Mouse (Mus musculus): ENCODE measurements at regions not wholly inside any gene's neighbourhood (a gene's known extent, or its start where the extent isn't known, plus 50 kb on each side); places are given as distances from the start of the nearest gene placed in this dataset.

DNA sequence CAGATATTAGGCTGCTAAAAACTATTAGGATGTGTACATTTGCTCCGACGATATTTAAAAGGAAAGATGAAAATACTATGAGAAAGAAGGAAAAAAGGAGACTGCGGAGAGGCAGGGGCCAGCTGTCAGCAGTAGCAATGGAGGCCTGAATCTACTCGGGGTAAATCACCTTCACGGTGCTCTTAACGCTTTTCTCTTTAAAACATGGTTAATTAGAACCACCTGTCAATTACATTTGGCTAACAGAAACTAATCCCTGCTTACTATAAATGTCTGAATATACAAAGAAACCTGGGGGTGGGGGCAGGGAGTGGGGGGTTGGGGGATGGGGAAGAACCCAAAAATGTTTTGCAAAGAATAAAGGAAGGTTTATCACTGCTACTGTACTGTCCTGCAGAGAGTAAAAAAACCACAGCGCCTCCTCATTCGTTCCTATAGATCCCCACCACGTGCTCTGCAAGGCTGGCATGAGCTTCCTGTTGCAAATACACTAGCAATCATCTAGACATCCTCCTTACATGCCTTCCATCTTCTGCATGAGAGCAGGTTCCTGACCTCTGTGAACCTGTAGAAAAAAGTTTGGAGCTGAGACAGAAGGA, 172.5 kb downstream of the Trib2 start:
- H3K4me1 ChIP-seq (ENCODE audit: control insufficient read depth in 1 of 2, insufficient read depth in 2 of 2), result peaks cover 0 to 5% of the 10 kb centered on the region in 2 experiments; a peak in 1 of 4 replicates
- no peak overlapping the region for H3K9ac ChIP-seq (ENCODE audit: insufficient read depth, low read depth)
- no peaks in the 10 kb centered on the region for H3K79me2 ChIP-seq (replicated peaks; ENCODE audit: control insufficient read depth, extremely low read depth, insufficient read depth, poor library complexity, severe bottlenecking)
- H3K4me2 ChIP-seq (ENCODE audit: insufficient read depth, low read depth, poor library complexity, severe bottlenecking), result no peak overlapping the region
- H3K36me3 ChIP-seq (replicated peaks in 1 of 2; ENCODE audit: control insufficient read depth in 1 of 2, insufficient read depth in 1 of 2, low read length in 1 of 2), result no peaks in the 10 kb centered on the region
- no peak for DNase-seq (ENCODE audit: extremely low read depth)
- dilution Hi-C loops (cut with MboI; ENCODE audit: extremely low pct_ligation_motif_present, extremely low pct_unique_long_range_greater_than_20kb, low sequenced_read_pairs), result no loop called here
- TF ChIP-seq EP300 (IDR thresholded peaks at IDR 0.05; ENCODE audit: low read length), result no peak
- no peak for TF ChIP-seq CTCF (conservative IDR thresholded peaks at IDR 0.05 in 1 of 2, IDR thresholded peaks at IDR 0.05 in 1 of 2; ENCODE audit: low read depth in 2 of 2, low read length in 2 of 2)
- no peak for TF ChIP-seq SIN3A (IDR thresholded peaks at IDR 0.05; ENCODE audit: low read length)
- in situ Hi-C loops (cut with MboI; ENCODE audit: low pct_ligation_motif_present, low pct_unique_long_range_greater_than_20kb, low sequenced_read_pairs), result no loop called here
- H3K9me3 ChIP-seq (replicated peaks; ENCODE audit: low read length), result no peaks in the 10 kb centered on the region
- no peak overlapping the region for H3K4me3 ChIP-seq (replicated peaks in 1 of 3; ENCODE audit: low read depth in 2 of 3, low read length in 2 of 3, poor library complexity in 1 of 3)
- no peak overlapping the region for H3K27ac ChIP-seq (ENCODE audit: insufficient read depth, low read depth)
- no peaks in the 10 kb centered on the region for H3K27me3 ChIP-seq (replicated peaks)

DNA sequence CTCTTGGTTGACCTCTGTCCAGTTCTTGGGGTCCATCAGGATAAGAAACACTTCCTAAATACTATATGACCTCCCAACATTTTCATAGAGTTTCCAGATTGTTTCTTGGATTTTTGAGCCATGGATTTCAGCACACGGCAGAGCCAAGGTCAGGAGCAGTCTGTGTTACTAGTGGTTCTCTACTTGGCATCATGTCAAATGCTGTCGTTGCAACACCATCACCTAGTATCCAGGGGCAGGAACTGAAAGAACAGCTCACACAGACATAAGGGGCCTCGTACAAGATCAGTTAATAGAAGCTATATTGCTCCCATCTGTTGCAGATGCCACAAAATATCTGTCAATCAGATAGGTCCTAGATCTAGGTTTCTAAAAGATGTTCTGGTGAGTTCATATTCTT, 173.1 kb downstream of the Trib2 start:
- peaks cover 0 to 6% of the 10 kb centered on the region in 2 experiments; a peak in 1 of 4 replicates for H3K4me1 ChIP-seq (ENCODE audit: control insufficient read depth in 1 of 2, insufficient read depth in 2 of 2)
- no peaks in the 10 kb centered on the region for H3K9me3 ChIP-seq (replicated peaks; ENCODE audit: low read length)
- H3K4me3 ChIP-seq (replicated peaks in 1 of 3; ENCODE audit: low read depth in 2 of 3, low read length in 2 of 3, poor library complexity in 1 of 3), result no peak overlapping the region
- no peaks in the 10 kb centered on the region for H3K27me3 ChIP-seq (replicated peaks)
- no peak overlapping the region for H3K9ac ChIP-seq (ENCODE audit: insufficient read depth, low read depth)
- no peak overlapping the region for H3K4me2 ChIP-seq (ENCODE audit: insufficient read depth, low read depth, poor library complexity, severe bottlenecking)
- in situ Hi-C loops (cut with MboI; ENCODE audit: low pct_ligation_motif_present, low pct_unique_long_range_greater_than_20kb, low sequenced_read_pairs) (no loop called here), dilution Hi-C loops (cut with MboI; ENCODE audit: extremely low pct_ligation_motif_present, extremely low pct_unique_long_range_greater_than_20kb, low sequenced_read_pairs) (no loop called here)
- DNase-seq (ENCODE audit: extremely low read depth), result no peak
- TF ChIP-seq EP300 (IDR thresholded peaks at IDR 0.05; ENCODE audit: low read length) (no peak), RAD21 (IDR thresholded peaks at IDR 0.05; ENCODE audit: low read depth, low read length) (no peak), CHD2 (IDR thresholded peaks at IDR 0.05; ENCODE audit: low read length) (no peak), POLR2AphosphoS2 (IDR thresholded peaks at IDR 0.05; ENCODE audit: low read depth, low read length) (no peak)
- H3K79me2 ChIP-seq (replicated peaks; ENCODE audit: control insufficient read depth, extremely low read depth, insufficient read depth, poor library complexity, severe bottlenecking), result no peaks in the 10 kb centered on the region
- no peaks in the 10 kb centered on the region for H3K36me3 ChIP-seq (replicated peaks in 1 of 2; ENCODE audit: control insufficient read depth in 1 of 2, insufficient read depth in 1 of 2, low read length in 1 of 2)
- no peak overlapping the region for H3K27ac ChIP-seq (ENCODE audit: insufficient read depth, low read depth)

DNA sequence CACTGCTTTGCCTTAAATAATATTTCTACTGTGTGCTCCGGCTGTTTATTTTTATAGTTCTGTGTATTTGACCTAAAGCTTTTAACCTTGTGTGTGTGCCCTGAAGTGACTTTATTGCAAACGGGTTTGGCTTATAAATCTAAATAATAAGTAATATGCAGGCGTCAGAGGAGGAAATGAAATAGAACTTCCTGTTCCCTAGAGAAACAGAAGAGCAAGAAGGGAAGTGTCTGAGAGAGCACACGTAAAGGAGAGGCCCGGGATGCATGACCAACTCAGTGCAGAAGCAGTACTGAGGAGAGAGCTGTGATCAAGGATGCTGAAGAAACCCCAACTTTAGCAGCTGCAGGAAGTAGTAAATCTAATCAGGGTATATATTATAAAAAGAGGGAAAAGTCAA, 176.4 kb downstream of the Trib2 start:
- no peak for TF ChIP-seq E2F4 (IDR thresholded peaks at IDR 0.05; ENCODE audit: insufficient replicate concordance, low read depth, low read length)
- TF ChIP-seq JUND (conservative IDR thresholded peaks at IDR 0.05; ENCODE audit: low read depth, low read length), result no peak
- no peak for TF ChIP-seq ZMIZ1 (IDR thresholded peaks at IDR 0.05; ENCODE audit: low read depth, low read length)
- no peak for TF ChIP-seq GABPA (IDR thresholded peaks at IDR 0.05; ENCODE audit: insufficient replicate concordance, low read depth, low read length)
- TF ChIP-seq CTCF (conservative IDR thresholded peaks at IDR 0.05 in 1 of 2, IDR thresholded peaks at IDR 0.05 in 1 of 2; ENCODE audit: low read depth in 2 of 2, low read length in 2 of 2), result no peak
- TF ChIP-seq CHD2 (IDR thresholded peaks at IDR 0.05; ENCODE audit: low read length), result no peak
- no peak for TF ChIP-seq RCOR1 (conservative IDR thresholded peaks at IDR 0.05; ENCODE audit: low read depth, low read length)
- no peak for TF ChIP-seq ZNF384 (IDR thresholded peaks at IDR 0.05; ENCODE audit: low read depth, low read length)
- TF ChIP-seq USF2 (conservative IDR thresholded peaks at IDR 0.05; ENCODE audit: low read depth, low read length), result no peak
- no peak for TF ChIP-seq POLR2AphosphoS2 (IDR thresholded peaks at IDR 0.05; ENCODE audit: low read depth, low read length)
- no peak for TF ChIP-seq PAX5 (IDR thresholded peaks at IDR 0.05; ENCODE audit: low read length)
- TF ChIP-seq NRF1 (IDR thresholded peaks at IDR 0.05; ENCODE audit: low read depth, low read length), result no peak
- no peak for TF ChIP-seq TCF12 (IDR thresholded peaks at IDR 0.05; ENCODE audit: low read depth, low read length)
- no peak for TF ChIP-seq TBP (conservative IDR thresholded peaks at IDR 0.05; ENCODE audit: low read depth, low read length)
- Histone ChIP-seq H3K27ac (ENCODE audit: insufficient read depth, low read depth) (no peak overlapping the region), H3K9ac (ENCODE audit: insufficient read depth, low read depth) (no peak overlapping the region), H3K4me2 (ENCODE audit: insufficient read depth, low read depth, poor library complexity, severe bottlenecking) (no peak overlapping the region), H3K36me3 (replicated peaks in 1 of 2; ENCODE audit: control insufficient read depth in 1 of 2, insufficient read depth in 1 of 2, low read length in 1 of 2) (no peaks in the 10 kb centered on the region), H3K79me2 (replicated peaks; ENCODE audit: control insufficient read depth, extremely low read depth, insufficient read depth, poor library complexity, severe bottlenecking) (no peaks in the 10 kb centered on the region), H3K4me3 (replicated peaks in 1 of 3; ENCODE audit: low read depth in 2 of 3, low read length in 2 of 3, poor library complexity in 1 of 3) (no peak overlapping the region), H3K9me3 (replicated peaks; ENCODE audit: low read length) (no peaks in the 10 kb centered on the region), H3K27me3 (replicated peaks) (no peaks in the 10 kb centered on the region), H3K4me1 (ENCODE audit: control insufficient read depth in 1 of 2, insufficient read depth in 2 of 2) (peaks cover 0 to 6% of the 10 kb centered on the region in 2 experiments; a peak in 1 of 4 replicates)
- dilution Hi-C loops (cut with MboI; ENCODE audit: extremely low pct_ligation_motif_present, extremely low pct_unique_long_range_greater_than_20kb, low sequenced_read_pairs) (no loop called here), in situ Hi-C loops (cut with MboI; ENCODE audit: low pct_ligation_motif_present, low pct_unique_long_range_greater_than_20kb, low sequenced_read_pairs) (no loop called here)
- no peak for DNase-seq (ENCODE audit: extremely low read depth)
